Mouse (Mus musculus) NIH3T3 (cell line): Measurements from ENCODE around the gene Olfr406.

Source experiments
- DNase-seq: peaks from one replicate; pipeline ENCODE4 v3.0.0-alpha.2; 2012; ENCODE audit warnings: low read depth

The Olfr406 gene

GRCm38 (mm10) chr11:74259508-74259907 lies at the start of gene Olfr406:
Gene Olfr406, plus strand, starts transcription at chr11:74259808.
- DNase-seq: no peak

- no peak for DNase-seq
Observed at GRCm38 (mm10) chr11:74211279-74211678, 48.3 kb upstream of the Olfr406 start, which contains the start of gene Olfr43. Gene Olfr43, minus strand, starts transcription at chr11:74211379.

- no peak for DNase-seq
Observed at GRCm38 (mm10) chr11:74241201-74241600, 18.4 kb upstream of the Olfr406 start.

GRCm38 (mm10) chr11:74283436-74283835 lies 23.8 kb downstream of the Olfr406 start, which contains the start of gene Olfr59:
Gene Olfr59, plus strand, starts transcription at chr11:74283736.
- no peak for DNase-seq

DNA sequence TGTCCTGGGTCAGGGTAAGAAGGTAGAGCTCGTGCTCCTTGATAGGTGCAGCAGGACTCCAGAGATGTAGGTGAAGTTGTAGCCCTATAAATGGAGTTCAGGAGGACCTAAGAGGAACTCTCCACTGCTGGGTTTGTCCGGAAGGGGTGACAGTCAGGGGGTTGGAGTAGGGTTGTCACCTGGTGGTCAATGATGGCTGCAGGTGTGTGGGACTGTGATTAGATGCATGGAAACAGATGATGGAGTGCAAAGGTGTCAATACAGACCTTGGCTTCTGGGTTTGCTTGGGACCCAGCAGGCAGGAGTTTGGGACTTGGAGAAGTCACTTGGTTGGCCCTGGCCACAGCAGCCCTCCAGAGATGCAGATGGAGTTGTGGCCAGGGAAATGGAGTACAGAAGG lies 27.6 kb downstream of the Olfr406 start:
- no peak for DNase-seq
